Mouse (Mus musculus) kidney, postnatal 36 days (tissue): Measurements from ENCODE around the gene Nup35.
A peak's percentile ranks its signal among the peaks of the same experiment; 100 is the strongest.

Source experiments
- DNase-seq, 2 experiments: peaks; one replicate each; pipeline ENCODE4 v3.0.0; 2021 to 2022; ENCODE audit warnings: mixed read lengths in 2 of 2

Gene Nup35

DNA sequence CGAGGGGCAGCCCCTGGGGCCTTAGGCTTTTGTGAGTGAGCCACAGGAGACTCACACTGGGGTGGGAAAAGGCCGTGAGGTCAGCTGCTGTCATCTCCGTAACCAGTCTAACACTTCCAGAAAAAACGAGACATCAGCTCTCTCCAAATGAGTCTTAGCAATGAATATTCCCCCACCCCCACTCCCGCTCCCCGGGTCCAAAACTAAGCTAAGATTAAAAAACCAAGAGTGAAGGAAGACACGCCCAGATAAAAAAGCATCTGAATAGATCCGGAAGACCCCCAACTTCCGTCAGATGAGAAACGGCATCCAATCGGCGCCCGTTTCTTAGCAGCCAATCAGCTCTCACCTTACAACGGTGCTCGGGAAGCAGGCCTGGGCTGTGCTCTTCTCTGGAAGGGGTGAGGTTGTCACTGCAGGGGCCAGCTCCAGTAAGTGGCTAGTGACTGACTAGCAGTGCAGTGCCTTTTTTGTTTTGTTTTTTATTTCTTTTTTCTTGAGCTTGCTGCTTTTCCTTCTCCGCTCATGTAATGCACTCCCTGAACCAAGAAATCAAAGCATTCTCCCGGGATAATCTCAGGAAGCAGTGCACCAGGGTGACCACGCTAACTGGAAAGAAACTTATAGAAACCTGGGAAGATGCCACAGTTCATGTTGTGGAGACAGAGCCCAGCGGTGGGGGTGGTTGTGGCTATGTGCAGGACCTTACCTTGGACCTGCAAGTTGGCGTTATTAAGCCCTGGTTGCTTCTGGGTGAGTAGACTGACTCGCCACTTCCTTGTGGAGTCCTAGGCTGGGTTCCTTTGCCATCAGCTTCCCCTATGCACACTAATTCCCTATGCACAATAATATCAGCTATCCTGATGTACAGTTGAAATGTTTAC lies at the start of gene Nup35, which contains the start of gene Dusp19:
Nup35 (plus strand) TSS at position 383 of the 884 bp plus-strand sequence.
Dusp19 (plus strand) TSS at position 192 of the 884 bp plus-strand sequence.
- peak; percentile 95 to 96 for DNase-seq

GRCm38 (mm10) chr2:80567411-80567810 lies 49.6 kb upstream of the Nup35 start:
- no peak for DNase-seq

- peak in 1 of 2 experiments; percentile 21 for DNase-seq
These were observed 46.4 kb upstream of the Nup35 start for GRCm38 (mm10) chr2:80570656-80571055.

GRCm38 (mm10) chr2:80577286-80577685 lies 39.8 kb upstream of the Nup35 start:
- DNase-seq, result peak; percentile 33 to 53

DNA sequence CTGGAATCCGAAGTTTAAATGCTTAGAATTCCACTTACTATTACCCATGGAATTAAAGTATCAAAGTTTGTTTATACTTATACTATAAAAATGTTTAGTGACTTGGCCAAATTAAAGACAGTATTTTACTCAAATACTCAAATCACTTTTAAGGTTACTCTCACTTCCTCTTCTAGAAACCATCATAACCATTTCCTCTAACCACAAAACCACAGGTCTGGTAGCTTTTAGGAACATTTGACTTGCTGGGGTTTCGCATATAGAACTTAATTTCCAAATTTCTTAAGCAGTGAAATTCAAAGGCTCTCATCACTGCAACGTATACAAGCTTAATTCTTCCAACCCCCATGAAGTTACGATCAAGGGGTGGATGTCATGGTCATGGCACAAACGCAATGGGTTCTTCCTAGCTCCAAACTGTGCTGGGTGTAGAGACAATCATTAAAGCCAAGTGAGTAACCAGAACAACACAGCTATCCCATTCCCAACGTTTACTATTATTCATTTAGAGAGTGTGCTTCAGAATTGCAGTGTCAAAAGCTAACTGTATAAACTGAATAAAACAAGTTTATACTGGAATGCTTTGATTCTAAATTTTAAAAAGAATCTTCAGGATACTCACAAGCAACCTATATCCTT lies 37.7 kb upstream of the Nup35 start:
- no peak for DNase-seq

DNA sequence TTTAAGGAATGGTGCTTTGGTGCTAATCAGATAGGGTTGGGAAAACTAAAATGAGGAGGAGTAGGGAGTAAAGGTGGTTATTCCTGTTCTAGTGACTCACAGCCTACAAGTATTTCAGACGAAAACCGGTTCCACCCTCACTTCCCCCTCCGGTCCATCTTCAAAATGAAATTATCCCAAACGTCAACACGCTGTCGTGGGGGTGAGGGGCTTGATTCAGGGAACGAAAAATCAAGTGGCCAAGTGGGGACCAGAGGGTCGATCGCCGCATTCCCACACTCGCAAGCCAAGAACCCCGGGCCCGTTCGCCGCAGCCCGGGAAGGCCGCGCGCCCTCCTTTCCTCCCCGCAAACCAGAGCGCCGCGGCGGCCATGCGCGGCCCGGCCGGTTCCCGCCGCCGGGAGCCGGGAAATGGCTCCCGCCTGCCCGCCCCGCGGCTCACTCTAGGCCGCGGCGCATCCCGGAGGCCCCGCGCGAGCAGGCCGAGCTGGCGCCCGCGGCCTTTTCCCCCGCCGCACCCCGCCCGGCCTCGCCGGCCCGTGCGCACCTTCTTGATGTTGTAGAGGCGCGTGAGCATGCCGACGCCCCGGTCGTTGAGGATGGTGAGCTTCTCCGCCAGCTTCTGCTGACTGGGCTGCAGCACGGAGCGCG lies 36.6 kb upstream of the Nup35 start:
- no peak for DNase-seq

DNA sequence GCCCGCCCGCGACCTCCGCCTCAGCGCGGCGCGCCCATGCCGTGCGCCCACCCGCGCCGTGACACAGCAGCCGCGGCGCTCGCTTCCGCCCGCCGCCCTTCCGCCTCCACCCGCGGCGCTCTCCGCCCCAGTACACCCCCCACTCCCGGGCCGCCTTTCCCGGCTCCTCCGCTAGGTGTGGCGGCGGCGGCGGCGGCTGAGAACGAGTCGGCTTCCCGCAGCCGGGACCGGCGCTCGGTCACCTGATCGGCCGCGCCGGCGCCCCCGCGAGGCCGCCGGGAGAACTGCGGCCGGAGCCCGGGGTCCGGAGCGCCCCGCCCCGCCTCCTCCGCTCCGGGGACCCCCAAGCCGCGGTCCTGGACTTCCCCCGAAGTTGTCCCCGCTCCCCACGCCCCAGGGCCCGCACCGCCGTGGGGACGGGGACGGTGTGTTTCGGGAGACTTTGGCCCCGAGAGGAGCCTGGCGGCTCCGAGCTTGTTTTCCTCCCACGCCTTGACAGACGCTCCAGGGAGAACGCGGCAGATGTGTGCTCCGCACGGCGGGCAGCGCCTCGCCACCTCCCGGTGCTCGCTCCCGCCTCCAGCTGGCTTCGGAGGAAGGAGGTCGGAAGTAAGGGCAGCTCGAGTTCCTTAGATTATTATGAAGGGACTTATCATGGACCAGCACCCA lies 35.9 kb upstream of the Nup35 start, which contains the start of gene Nckap1:
Nckap1 (minus strand) TSS at position 338 of the 669 bp plus-strand sequence.
- DNase-seq, result peak; percentile 87 to 95

- no peak for DNase-seq
These were observed 34.7 kb upstream of the Nup35 start for GRCm38 (mm10) chr2:80582356-80582755.

- DNase-seq, result no peak
These were observed 22.7 kb upstream of the Nup35 start for GRCm38 (mm10) chr2:80594215-80594918.

- DNase-seq, result no peak
These were observed 20.1 kb upstream of the Nup35 start for GRCm38 (mm10) chr2:80596960-80597359.

DNA sequence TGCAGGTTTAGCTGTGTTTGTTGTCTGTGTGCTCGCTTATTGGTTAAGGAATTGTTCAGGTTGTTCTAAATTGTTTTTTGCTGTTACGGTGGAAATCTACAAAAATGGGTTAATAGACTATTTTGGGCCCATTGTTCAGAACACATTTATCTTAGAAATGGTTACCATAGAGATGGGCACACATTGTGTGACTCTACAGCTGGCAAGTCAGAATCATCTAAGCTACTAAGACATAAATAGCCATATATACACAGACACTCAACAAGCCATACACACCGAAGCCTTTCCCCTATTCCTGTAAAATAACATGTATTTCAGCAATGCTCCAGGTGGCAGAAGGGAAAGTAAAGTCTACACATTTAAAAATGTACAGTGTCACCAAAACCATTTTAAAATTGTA lies 17.2 kb upstream of the Nup35 start:
- DNase-seq, result no peak

GRCm38 (mm10) chr2:80600611-80601010 lies 16.4 kb upstream of the Nup35 start:
- no peak for DNase-seq

GRCm38 (mm10) chr2:80602756-80603155 lies 14.3 kb upstream of the Nup35 start:
- no peak for DNase-seq

DNA sequence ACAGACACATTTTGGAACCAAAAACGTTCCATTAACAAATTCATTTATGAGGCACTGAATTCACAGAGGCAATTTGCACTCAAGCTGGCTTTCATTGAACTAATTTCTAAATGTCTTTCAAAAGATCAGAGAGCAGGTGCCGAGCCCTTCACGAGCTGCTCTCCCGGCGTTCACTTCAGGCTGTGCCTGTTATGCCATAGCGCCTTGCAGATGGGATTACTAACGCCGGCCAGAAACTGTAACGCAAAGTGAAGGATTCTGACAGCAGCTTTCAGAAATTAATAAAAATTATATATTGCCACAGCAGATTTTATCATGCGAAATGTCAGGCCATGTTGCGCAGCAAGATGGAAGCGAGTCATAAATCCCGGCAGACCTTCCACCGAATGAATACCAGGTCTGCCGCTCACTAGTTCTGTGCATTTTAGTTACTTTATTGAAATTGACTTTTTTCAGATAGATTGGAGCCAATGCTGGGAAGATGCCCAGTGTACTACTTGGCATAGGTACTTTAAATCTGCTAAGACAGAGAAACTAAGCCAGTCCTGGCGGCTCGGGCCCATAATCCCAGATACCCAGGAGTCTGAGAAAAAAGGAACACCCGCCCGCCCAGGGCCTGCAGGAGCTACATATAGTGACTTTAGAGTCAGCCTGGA lies 13.1 kb upstream of the Nup35 start:
- no peak for DNase-seq

- DNase-seq, result no peak
These were observed 4.8 kb upstream of the Nup35 start for GRCm38 (mm10) chr2:80612286-80612685.

GRCm38 (mm10) chr2:80612796-80613195 lies 4.2 kb upstream of the Nup35 start:
- no peak for DNase-seq

GRCm38 (mm10) chr2:80618991-80619390 lies 2.0 kb downstream of the Nup35 start:
- DNase-seq, result no peak

GRCm38 (mm10) chr2:80621921-80622320 lies 4.9 kb downstream of the Nup35 start:
- DNase-seq, result no peak

- DNase-seq, result no peak
These were observed 7.5 kb downstream of the Nup35 start for GRCm38 (mm10) chr2:80624523-80624922.

GRCm38 (mm10) chr2:80632336-80633026 lies 15.4 kb downstream of the Nup35 start:
- no peak for DNase-seq
